Mouse (Mus musculus) left cerebral cortex, adult 9 months (tissue): ENCODE measurements around the gene Gimap4.
"Not testable (repeated sequence)": the region's sequence is repeated elsewhere in the genome, so short reads cannot be mapped to it uniquely, and the experiment has no call there.

Experiments
- DNase-seq, 2 experiments: peaks; one replicate each; pipeline ENCODE4 v3.0.0; 2022; ENCODE audit warnings: low spot score in 2 of 2

The Gimap4 gene

DNA sequence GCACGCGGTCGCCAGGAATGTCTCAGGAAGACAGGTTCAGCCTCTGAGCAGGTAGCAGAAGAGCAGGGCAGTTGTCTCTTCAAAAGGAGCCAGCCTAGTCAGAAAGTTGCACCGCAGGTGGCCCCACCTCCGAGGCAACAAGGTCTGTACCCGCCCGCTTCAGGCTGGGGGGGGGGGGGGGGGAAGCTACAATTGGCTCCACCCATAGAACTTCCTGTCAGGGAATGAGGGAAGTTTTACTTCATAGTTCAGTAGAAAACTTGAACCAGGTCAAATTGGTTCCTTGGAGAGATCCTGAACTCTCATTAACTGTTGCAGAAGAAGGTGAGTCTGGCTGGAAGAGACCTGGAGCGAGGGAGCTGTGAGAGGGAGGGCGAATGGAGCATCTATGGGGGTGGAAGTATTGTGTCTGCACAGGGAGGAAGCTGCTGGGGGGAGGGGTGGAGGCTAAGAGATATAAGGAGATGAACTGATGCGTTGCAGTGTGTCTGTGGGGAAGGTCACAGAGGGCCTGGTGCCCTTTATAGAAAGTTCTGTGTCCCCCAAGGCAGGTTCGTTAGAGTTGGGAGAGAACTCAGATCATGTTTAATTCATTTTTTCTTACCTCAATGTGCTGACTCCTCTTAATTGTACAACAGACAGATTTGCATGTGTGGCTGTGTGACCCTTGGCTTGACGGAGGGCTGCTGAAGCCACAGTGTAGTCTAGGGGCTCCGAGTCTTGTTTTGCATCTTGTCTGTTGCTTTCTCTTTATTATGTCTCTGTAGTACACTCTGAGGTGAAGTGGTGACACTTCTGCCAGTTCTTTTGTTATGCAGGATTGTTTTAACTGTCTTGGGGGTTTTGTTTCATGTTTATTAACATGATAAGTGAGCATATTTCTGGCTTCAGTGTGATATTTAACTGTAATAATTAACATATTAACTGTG lies 8.2 kb upstream of the Gimap4 start, which contains the start of gene Gimap9:
Gene Gimap9 (plus strand): TSS at position 199 of the 929 bp plus-strand sequence.
- DNase-seq: no peak

DNA sequence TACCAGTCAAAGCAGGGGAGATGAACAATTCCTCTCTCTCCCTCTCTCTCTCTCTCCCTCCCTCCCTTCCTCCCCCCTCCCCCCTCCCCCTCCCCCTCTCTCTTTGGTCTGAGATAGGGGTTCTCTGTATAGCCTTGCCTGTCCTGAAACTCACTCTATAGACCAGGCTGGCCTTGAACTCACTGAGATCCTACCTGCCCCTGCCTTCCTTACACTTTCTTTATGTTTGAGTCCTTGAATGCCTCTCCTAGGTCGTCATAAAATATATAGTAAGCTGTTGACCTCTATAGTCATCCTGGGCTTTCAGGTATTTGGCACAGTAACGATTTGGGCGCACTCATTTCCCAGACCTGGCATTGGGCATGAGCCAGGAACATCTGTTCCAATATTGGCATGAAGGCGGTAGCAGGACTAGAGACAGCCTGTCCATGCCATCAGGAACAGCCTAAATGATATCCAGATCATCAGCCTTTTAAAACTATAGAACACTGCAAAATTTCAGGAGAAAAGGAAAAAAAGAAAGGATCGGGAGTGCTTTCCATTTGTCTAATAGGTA lies 7.4 kb upstream of the Gimap4 start:
- no peak for DNase-seq

- no peak for DNase-seq
Observed at GRCm38 (mm10) chr6:48677492-48678345, 6.6 kb upstream of the Gimap4 start.

DNA sequence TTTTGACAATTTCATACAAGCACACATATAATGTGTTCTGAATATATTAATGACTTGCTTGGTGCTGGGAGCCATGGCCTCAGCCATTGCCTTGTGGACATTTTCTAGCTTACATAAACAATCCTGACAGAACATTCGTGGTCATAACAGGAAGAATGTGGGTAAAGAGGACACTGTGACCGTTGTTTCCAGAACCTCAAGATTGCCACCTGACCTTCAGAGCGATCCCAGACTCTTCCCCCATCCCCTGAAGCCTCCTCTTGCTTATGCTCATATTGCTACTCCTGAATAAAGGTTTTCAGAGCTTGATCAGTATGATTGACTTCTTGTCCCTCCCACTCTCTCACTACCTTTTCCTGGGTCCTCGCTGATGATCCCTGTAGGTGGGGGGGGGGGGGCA lies 6.0 kb upstream of the Gimap4 start:
- DNase-seq: no peak

DNA sequence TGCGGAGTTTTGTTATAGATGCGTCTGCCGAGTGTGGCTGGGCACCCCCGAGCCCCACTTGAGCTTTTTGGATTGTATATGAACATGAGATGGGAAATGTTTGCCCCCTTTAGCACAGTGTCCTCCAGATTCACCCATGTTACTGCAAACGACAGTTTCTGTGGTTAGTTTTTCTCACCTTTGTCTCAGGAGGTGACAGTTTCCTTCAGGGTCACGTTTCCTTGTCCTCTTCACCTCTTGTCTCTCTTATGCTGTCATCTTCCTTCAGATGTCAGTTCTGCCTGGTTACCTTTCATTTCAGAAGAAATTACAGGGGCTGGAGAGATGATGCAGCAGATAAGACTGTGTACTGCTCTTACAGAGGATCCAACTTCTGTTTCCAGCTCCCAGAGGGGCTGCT lies 4.6 kb upstream of the Gimap4 start:
- DNase-seq: no peak

GRCm38 (mm10) chr6:48680421-48680820 lies 3.9 kb upstream of the Gimap4 start:
- no peak for DNase-seq

DNA sequence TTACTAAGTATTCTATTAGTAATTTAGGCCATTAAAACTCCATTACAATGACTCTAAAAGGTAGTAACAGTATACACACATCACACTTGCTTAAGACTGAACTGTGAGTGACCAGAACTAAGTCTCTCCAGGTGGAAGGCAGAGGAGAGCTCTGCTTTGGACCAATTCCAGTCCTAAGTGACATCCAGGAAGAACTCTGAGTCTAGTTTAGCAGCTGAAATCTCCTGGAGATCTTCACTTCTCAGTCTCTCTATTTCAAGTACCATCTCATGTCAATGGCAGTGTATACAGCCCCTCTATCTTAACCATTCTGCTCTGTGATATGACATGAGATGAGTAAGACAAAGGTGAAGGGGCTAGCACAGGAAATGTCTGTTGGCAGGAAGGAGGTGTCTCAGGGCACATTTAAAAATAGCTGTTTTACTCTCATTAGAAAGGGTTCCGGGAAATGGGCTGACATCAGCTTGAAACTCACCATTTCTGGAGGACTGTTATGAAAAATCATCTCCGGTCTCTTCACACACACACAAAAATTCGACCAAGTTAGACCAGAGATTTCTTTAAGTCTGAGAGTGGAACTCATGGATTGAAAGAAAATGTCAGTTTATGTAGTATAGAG lies 2.8 kb upstream of the Gimap4 start:
- DNase-seq: no peak

DNA sequence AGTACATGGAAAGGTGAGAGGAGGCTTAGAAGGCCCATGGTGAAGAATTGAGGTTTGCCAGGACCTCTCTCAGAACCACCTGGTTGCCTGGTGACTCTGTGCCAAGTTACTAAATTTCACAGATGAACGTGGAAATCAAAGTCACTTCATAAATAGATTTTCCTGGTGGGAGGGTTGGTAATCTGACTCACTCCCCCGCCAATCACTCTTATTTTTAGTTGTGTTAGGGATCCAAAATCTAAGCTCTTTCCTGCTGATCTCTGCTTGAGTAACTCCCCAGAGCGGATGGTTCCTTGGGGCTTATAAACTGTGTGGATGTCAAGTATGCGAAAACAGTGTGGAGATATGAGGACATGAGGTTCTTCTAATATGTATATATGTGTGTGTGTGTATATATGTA lies 2.1 kb upstream of the Gimap4 start:
- DNase-seq: peak; percentile 8 to 9

DNA sequence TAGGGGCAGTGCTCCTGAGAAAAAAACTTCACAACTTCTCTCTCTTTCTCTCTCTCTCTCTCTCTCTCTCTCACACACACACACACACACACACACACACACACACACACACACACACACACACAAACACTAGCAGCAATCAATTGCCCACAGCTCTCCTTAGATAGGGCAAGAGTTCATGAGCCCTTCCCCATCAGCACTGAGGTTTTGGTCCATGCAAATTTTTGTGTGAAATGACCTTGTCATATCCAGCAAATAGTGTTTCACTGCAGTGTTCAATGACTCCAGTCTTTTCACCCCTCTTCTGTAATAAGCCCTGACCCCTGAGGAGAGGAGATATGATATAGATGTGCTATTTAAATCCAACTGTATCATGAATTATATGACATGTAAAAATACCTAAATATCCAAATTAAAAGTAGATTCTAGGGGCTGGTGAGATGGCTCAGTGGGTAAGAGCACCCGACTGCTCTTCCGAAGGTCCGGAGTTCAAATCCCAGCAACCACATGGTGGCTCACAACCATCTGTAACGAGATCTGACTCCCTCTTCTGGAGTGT lies 1.0 kb upstream of the Gimap4 start:
- DNase-seq: not testable (repeated sequence)

GRCm38 (mm10) chr6:48684806-48685205 lies 457 bp downstream of the Gimap4 start:
- no peak for DNase-seq

- no peak for DNase-seq
Observed at GRCm38 (mm10) chr6:48685251-48685650, 902 bp downstream of the Gimap4 start.

DNA sequence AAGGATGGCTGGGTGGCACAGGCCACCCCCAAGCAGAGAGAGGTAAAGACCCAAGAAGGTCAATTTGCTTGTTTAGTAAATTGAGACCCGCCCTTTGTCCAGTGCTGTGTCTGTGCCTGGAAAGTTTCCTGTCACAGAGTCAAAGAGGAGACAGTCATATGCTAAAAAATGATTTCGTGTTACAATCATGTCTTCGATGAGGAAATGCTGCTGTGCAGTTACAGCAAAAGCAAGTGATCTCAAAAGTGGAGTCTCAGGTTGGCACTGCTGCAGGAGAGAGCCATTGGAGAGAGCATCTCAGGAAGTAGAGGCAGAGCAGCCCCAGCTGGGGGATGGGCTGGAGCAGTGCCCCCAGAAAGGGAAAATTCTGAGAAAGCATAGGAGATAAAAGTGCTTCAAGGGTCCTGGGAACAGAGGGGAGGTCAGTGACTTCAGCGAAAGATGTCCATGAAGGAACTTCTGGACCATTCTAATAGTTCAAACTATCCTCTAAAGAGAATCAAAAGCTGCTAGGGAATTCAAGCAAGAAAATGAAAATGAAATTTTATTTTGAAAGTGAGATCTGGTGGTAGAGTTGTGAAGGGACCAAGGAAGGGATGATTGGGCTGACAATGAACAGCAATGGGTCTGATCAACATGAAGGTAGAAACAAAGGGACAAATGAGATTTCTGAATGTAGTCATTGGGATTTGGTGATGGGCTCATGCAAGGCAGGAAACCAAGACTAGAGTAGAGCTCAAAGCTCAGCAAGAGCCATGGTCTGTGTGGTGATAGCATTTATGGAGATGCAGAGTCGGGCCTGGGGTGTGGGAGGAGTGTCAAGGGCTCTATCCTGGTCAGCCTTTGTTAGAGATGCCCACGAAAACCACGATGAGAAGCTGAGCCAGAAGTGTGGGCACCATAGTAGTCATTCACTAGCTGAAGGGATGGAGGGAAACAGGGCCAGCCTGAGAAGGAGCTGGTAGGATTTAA lies 1.6 kb downstream of the Gimap4 start:
- no peak for DNase-seq

GRCm38 (mm10) chr6:48687077-48687476 lies 2.7 kb downstream of the Gimap4 start:
- no peak for DNase-seq

DNA sequence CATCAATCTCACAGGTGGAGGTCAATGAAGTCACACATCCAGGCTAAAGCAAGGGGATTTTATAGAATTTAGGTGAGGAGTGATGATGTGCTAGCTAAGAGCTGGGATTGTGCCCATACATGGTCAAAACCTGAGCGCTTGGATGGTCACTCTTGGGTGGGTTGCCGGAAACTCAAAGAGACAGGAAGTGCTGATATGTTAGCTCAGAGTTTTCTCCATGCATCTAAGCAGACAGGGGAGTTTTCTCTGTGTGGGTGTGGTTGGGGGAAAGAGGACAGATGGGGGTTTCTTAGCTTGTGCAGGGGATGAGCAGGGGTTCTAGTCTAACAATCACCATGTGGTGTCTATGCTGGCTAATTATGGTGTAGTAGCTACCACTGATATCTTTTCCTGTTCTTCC lies 5.0 kb downstream of the Gimap4 start:
- DNase-seq: no peak

- no peak for DNase-seq
Observed at GRCm38 (mm10) chr6:48692962-48693361, 8.6 kb downstream of the Gimap4 start.

DNA sequence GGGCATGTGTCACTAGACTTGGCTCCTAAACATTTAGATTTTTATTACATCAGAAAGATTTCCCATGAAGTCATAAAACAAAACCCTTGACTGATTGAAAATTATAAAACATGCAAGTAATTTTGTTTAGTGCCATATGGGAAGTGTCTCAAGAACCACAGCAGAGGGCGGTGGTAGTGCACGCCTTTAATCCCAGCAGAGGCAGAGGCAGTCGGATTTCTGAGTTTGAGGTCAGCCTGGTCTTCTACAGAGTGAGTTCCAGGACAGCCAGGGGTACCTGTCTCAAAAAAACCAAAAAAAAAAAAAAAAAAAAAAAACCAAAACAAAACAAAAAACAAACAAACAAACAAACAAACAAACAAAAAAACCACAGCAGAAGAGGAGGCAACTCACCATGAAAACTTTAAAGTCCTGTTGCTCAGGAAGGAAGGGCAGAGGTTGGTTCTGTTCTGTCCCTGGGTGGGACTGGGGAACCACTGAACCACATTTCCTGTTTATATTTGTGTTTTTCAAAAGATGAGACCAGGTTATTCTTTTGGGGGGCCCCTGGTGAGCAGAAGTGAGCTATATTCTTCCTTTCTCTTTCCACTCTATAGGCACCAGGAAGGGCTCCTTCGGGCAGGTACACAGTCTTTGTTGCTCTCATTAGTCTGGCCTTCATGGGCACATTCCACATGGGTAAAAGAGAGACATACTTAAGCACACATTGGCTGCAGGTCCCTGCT lies 12.6 kb downstream of the Gimap4 start:
- no peak for DNase-seq

DNA sequence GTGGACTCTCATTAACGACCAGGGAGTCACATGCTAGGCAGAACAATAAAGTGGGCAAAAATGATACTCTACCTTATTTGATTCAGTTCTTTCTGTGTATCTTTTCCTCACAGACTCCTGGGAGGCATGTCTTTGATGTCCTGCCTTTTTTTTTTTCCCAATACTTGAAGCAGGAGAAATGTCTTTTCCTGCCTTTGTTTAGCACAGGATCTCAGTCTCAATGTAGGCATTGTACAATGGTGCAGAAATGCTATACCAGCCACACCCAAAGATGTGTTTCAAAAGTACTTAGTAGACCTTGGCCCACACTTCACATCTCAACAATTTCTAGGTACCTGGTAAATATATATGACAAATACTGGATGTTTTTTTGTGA lies 13.2 kb downstream of the Gimap4 start:
- DNase-seq: no peak

GRCm38 (mm10) chr6:48698066-48698856 lies 13.9 kb downstream of the Gimap4 start:
- no peak for DNase-seq

- no peak for DNase-seq
Observed at GRCm38 (mm10) chr6:48698888-48699287, 14.5 kb downstream of the Gimap4 start.
